Mouse (Mus musculus) heart, postnatal 0 days (tissue): ENCODE data around the gene Gm45140.

ENCODE experiments used
- CTCF ChIP-seq: IDR thresholded peaks from 2 replicates; pipeline ENCODE4 v1.5.1; 2016; ENCODE audit warnings: antibody characterized with exemption, control low read depth, low read depth
- EP300 ChIP-seq: IDR thresholded peaks from 2 replicates; pipeline ENCODE4 v1.6.1; 2016; ENCODE audit warnings: antibody characterized with exemption, low read depth

DNA sequence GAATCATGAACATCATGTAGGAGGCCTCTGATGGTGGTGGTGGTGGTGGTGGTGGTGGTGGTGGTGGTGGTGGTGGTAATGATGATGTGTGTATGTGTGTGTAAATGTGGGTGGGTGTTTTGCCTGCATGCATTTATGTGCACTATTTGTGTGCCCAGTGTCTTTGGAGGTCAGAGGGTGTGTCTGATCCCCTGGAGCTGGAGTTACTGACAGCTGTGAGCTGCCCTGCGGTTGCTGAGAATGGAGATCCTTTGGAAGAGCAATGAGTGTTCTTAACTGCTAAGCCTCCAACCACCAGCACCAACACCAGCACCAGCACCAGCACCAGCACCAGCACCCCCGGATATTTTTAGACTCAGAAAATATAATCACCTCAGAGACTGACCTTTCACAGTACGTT lies 46.6 kb upstream of the Gm45140 start:
- TF ChIP-seq CTCF (no peak), EP300 (no peak)
